Mouse (Mus musculus) hindbrain, postnatal 0 days (tissue): Measurements from ENCODE around the gene Pgrmc1. TPM values are rescaled to one million over a fixed set of nuclear protein-coding genes. Genes with fewer than 3 reads are reported as not detected.
A peak's percentile ranks its signal among the peaks of the same experiment; 100 is the strongest.
"Not testable (repeated sequence)": the region's sequence is repeated elsewhere in the genome, so short reads cannot be mapped to it uniquely, and the experiment has no call there.

ENCODE experiments used
- ATAC-seq: fragments of 200-750 bp; cut with Nextera tagmentation; 2 replicates; pipeline ENCODE4 v1.8.0; 2017; ENCODE audit warnings: mild to moderate bottlenecking, moderate TSS enrichment, moderate library complexity
- DNase-seq: peaks from one replicate; pipeline ENCODE4 v3.0.0-alpha.2; 2015; ENCODE audit warnings: low spot score
- H3K27ac ChIP-seq: fragments of 300-500 bp; sonication (generic); 2 replicates; pipeline ENCODE4 v1.5.1; 2014; ENCODE audit warnings: mild to moderate bottlenecking
- H3K27me3 ChIP-seq: fragments of 300-500 bp; sonication (generic); 2 replicates; pipeline ENCODE4 v1.6.1; 2014; ENCODE audit warnings: low read length, mixed read lengths; ENCODE audit not compliant: insufficient read depth
- H3K36me3 ChIP-seq: fragments of 300-500 bp; sonication (generic); 2 replicates; pipeline ENCODE4 v1.6.1; 2014; ENCODE audit warnings: low read length, mixed read lengths; ENCODE audit not compliant: insufficient read depth
- H3K4me1 ChIP-seq: fragments of 300-500 bp; sonication (generic); 2 replicates; pipeline ENCODE4 v1.6.1; 2014; ENCODE audit warnings: antibody characterized with exemption, low read length, mixed read lengths; ENCODE audit not compliant: insufficient read depth
- H3K4me2 ChIP-seq: fragments of 300-500 bp; sonication (generic); 2 replicates; pipeline ENCODE4 v1.6.1; 2014; ENCODE audit warnings: low read depth, mild to moderate bottlenecking, low read length, moderate library complexity, mixed read lengths
- H3K4me3 ChIP-seq: fragments of 300-500 bp; sonication (generic); 2 replicates; pipeline ENCODE4 v1.5.1; 2014; ENCODE audit warnings: low read length
- H3K9ac ChIP-seq: fragments of 300-500 bp; sonication (generic); replicated peaks from 2 replicates; pipeline ENCODE4 v1.6.1; 2014; ENCODE audit warnings: mild to moderate bottlenecking, low read length, moderate library complexity, mixed read lengths
- H3K9me3 ChIP-seq: fragments of 300-500 bp; sonication (generic); 2 replicates; pipeline ENCODE4 v1.6.1; 2016; ENCODE audit warnings: low read length, mixed read lengths
- CTCF ChIP-seq: IDR thresholded peaks from 2 replicates; pipeline ENCODE4 v1.5.1; 2016; ENCODE audit warnings: antibody characterized with exemption, control low read depth, low read depth
- WGBS: fragments of 180-500 bp; shearing (Covaris S2); extraction: QIAGEN DNeasy Blood & Tissue Kit; methylation state at CpG from one replicate; pipeline ENCODE4 v1.1.7; 2014; 5-methylcytosine and 5-hydroxymethylcytosine counted together
- polyA plus RNA-seq: library from polyadenylated mRNA; unstranded; fragments of >200 nt; fragmentation: Nextera tagmentation; extraction: Ambion mirVana; gene quantifications from 2 replicates; pipeline ENCODE4 v1.2.1, GENCODE M21; 2015
- total RNA-seq: library from RNA; depleted of rRNA; stranded (reverse); fragments of >200 nt; gene quantifications from 2 replicates; pipeline ENCODE4 v1.2.3, GENCODE M21; 2014

Pgrmc1 gene
- total and polyA plus RNA-seq, 2 experiments from 2014 or later: 360 to 625 TPM

GRCm38 (mm10) chrX:36591120-36591519 is 6.9 kb upstream of the Pgrmc1 start:
- Histone ChIP-seq H3K4me2 (no peak overlapping the region), H3K27ac (no peak overlapping the region), H3K36me3 (no peaks in the 10 kb centered on the region), H3K9me3 (no peaks in the 10 kb centered on the region), H3K27me3 (no peaks in the 10 kb centered on the region), H3K4me3 (no peak overlapping the region), H3K9ac (no peak overlapping the region), H3K4me1 (no peaks in the 10 kb centered on the region)
- no peak for TF ChIP-seq CTCF
- ATAC-seq (no peak), DNase-seq (no peak)
- 72% methylated on average over 1 of the region's 1 CpGs for WGBS

GRCm38 (mm10) chrX:36591539-36591938 is 6.5 kb upstream of the Pgrmc1 start:
- no peak for TF ChIP-seq CTCF
- Histone ChIP-seq H3K4me1 (no peaks in the 10 kb centered on the region), H3K9ac (no peak overlapping the region), H3K4me2 (no peak overlapping the region), H3K4me3 (no peak overlapping the region), H3K27ac (no peak overlapping the region), H3K27me3 (no peaks in the 10 kb centered on the region), H3K36me3 (no peaks in the 10 kb centered on the region), H3K9me3 (no peaks in the 10 kb centered on the region)
- ATAC-seq (no peak), DNase-seq (no peak)
- 78% methylated on average over 4 of the region's 4 CpGs for WGBS

DNA sequence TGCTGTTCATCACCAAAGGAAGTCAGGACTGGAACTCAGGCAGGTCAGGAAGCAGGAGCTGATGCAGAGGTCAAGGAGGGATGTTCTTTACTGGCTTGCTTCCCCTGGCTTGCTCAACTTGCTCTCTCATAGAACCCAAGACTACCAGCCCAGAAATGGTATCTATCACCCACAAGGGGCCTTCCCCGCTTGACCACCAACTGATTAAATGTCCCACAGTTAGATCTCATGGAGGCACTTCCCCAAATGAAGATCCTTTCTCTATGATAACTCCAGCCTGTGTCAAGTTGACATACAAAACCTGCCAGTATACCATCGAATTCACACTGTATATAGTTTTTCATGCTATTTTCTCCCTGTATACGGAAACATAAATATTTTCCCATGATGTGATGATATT is 2.8 kb upstream of the Pgrmc1 start:
- H3K36me3 ChIP-seq: no peaks in the 10 kb centered on the region
- no peaks in the 10 kb centered on the region for H3K9me3 ChIP-seq
- ATAC-seq (no peak), DNase-seq (no peak)
- no peak overlapping the region for H3K27ac ChIP-seq
- no peak overlapping the region for H3K4me2 ChIP-seq
- H3K4me3 ChIP-seq: no peak overlapping the region
- no peaks in the 10 kb centered on the region for H3K4me1 ChIP-seq
- no peak for TF ChIP-seq CTCF
- no peak overlapping the region for H3K9ac ChIP-seq
- no peaks in the 10 kb centered on the region for H3K27me3 ChIP-seq
- WGBS: 81% methylated on average over 3 of the region's 3 CpGs

- H3K4me3 ChIP-seq, H3K4me1 ChIP-seq, DNase-seq, H3K4me2 ChIP-seq, H3K9ac ChIP-seq, H3K36me3 ChIP-seq, ATAC-seq, H3K27ac ChIP-seq, H3K9me3 ChIP-seq, H3K27me3 ChIP-seq: not testable (repeated sequence)
- WGBS: 82% methylated on average over 5 of the region's 5 CpGs
These were observed 1.4 kb upstream of the Pgrmc1 start for GRCm38 (mm10) chrX:36596483-36597120.

GRCm38 (mm10) chrX:36598390-36598810 is 394 bp downstream of the Pgrmc1 start:
- Histone ChIP-seq H3K9ac (peak overlapping the region; percentile 82), H3K4me2 (peak overlapping the region; percentile 57), H3K4me3 (peak overlapping the region; percentile 62), H3K36me3 (no peaks in the 10 kb centered on the region), H3K27me3 (no peaks in the 10 kb centered on the region), H3K9me3 (no peaks in the 10 kb centered on the region), H3K27ac (peak overlapping the region; percentile 86), H3K4me1 (no peaks in the 10 kb centered on the region)
- no peak for TF ChIP-seq CTCF
- DNase-seq (peak; percentile 26), ATAC-seq (peak; percentile 48)
- 37% methylated on average over 34 of the region's 41 CpGs for WGBS

- Histone ChIP-seq H3K27ac (peak overlapping the region; percentile 86; the same call in 1 of the 2 replicates), H3K36me3 (no peaks in the 10 kb centered on the region), H3K4me3 (peak overlapping the region; percentile 62), H3K4me1 (no peaks in the 10 kb centered on the region), H3K9me3 (no peaks in the 10 kb centered on the region), H3K4me2 (peak overlapping the region; percentile 57), H3K27me3 (no peaks in the 10 kb centered on the region), H3K9ac (peak overlapping the region; percentile 82)
- ATAC-seq: peak; percentile 62
- peak; percentile 43 for DNase-seq
- WGBS: 33% methylated on average over 14 of the region's 14 CpGs
- TF ChIP-seq CTCF: no peak
These were observed 897 bp downstream of the Pgrmc1 start for GRCm38 (mm10) chrX:36598861-36599344.

DNA sequence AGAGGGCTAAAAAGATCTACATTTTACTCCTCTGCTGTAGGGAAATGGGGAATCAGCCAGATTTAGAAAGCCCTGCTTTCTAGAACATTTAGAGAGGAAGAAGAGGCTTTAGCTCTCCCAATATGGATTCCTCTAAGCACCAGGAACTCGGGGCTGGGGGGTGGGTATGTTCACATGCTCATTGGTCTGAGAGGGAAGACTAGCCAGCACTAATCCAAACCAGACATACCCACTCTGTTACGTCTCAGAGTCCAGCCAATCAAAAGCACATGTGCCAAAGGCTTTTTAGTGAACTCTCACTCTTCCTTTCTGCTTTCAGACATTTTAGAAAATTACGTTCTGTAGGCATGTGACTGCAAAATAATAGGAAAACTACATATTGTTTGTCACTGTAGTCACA is 1.6 kb downstream of the Pgrmc1 start:
- no peaks in the 10 kb centered on the region for H3K27me3 ChIP-seq
- peak; percentile 27 for DNase-seq
- TF ChIP-seq CTCF: no peak
- H3K36me3 ChIP-seq: no peaks in the 10 kb centered on the region
- H3K4me1 ChIP-seq: no peaks in the 10 kb centered on the region
- no peak for ATAC-seq
- H3K9me3 ChIP-seq: no peaks in the 10 kb centered on the region
- H3K9ac ChIP-seq: peak overlapping the region; percentile 82; the same call in 1 of the 2 replicates
- 35% methylated on average over 3 of the region's 3 CpGs for WGBS
- H3K27ac ChIP-seq: peak overlapping the region; percentile 86; the same call in 1 of the 2 replicates
- H3K4me2 ChIP-seq: peak overlapping the region; percentile 57
- H3K4me3 ChIP-seq: peak overlapping the region; percentile 62
